Mouse (Mus musculus) heart, embryonic 10.5 days (tissue): ENCODE measurements around the gene Bhlhe40. TPM values are rescaled to one million over a fixed set of nuclear protein-coding genes. Genes with fewer than 3 reads are reported as not detected.

Source experiments
- DNase-seq: peaks from one replicate; pipeline ENCODE4 v3.0.0-alpha.2; 2017; ENCODE audit warnings: low spot score
- H3K27ac ChIP-seq: fragments of 300-500 bp; sonication (generic); 2 replicates; pipeline ENCODE4 v1.5.1; 2016; ENCODE audit warnings: mild to moderate bottlenecking
- H3K27me3 ChIP-seq: fragments of 300-500 bp; sonication (generic); 2 replicates; pipeline ENCODE4 v1.6.1; 2016; ENCODE audit warnings: mild to moderate bottlenecking; ENCODE audit not compliant: poor library complexity, insufficient read depth, severe bottlenecking
- H3K36me3 ChIP-seq: fragments of 300-500 bp; sonication (generic); 2 replicates; pipeline ENCODE4 v1.6.1; 2016; ENCODE audit warnings: mild to moderate bottlenecking, moderate library complexity
- H3K4me1 ChIP-seq: fragments of 300-500 bp; sonication (generic); 2 replicates; pipeline ENCODE4 v1.6.1; 2016; ENCODE audit warnings: mild to moderate bottlenecking
- H3K4me3 ChIP-seq: fragments of 300-500 bp; sonication (generic); 2 replicates; pipeline ENCODE4 v1.5.1; 2016; ENCODE audit warnings: mild to moderate bottlenecking, moderate library complexity
- H3K9me3 ChIP-seq: fragments of 300-500 bp; sonication (generic); 2 replicates; pipeline ENCODE4 v1.6.1; 2016; ENCODE audit warnings: mild to moderate bottlenecking, moderate library complexity
- WGBS: fragments of 180-500 bp; shearing (Covaris S2); methylation state at CpG from one replicate; pipeline ENCODE4 v1.1.7; 2016; 5-methylcytosine and 5-hydroxymethylcytosine counted together
- polyA plus RNA-seq: library from polyadenylated mRNA; unstranded; fragments of >200 nt; fragmentation: Nextera tagmentation; extraction: Ambion mirVana; gene quantifications from 2 replicates; pipeline ENCODE4 v1.2.1, GENCODE M21; 2016

Bhlhe40 gene
- polyA plus RNA-seq, 1 experiment from 2014 or later = 7.8 TPM

- no peaks in the 10 kb centered on the region for H3K27me3 ChIP-seq
- no peaks in the 10 kb centered on the region for H3K36me3 ChIP-seq
- DNase-seq = no peak
- no peaks in the 10 kb centered on the region for H3K9me3 ChIP-seq
- no peak overlapping the region for H3K27ac ChIP-seq
- WGBS = 81% methylated on average over 5 of the region's 5 CpGs
- no peak overlapping the region for H3K4me3 ChIP-seq
- H3K4me1 ChIP-seq = peaks cover 8% of the 10 kb centered on the region
These were observed 24.0 kb downstream of the Bhlhe40 start for GRCm38 (mm10) chr6:108684430-108684829.

DNA sequence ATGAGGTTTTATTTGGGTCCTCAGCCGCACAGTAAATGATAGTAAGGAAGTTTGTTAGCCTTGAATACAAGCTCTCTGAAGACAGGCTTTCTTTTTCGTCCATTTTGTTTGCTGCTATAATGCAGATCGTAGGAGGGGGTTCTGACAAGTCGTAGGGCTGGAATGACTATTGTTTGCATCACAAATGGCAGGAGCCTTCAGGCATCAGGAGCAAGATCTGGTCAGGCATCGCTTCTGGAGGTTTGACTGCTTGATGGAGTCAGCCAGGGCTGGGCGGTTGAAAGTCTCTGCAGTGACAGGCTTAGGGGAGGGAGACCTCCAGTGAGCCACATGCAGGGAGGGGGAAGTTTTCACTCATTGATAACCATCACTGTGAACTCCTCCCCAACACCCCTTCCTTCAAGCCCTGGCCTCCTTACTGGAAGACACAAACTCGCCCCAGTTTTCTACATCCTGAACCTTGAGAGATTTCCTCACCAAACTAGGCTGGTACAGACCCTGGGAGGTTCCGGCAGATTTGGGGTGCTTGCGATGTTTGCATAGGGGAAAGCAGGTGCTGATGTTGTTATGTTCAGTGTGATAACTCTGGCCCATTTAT, 25.4 kb downstream of the Bhlhe40 start:
- Histone ChIP-seq H3K4me1 (peaks cover 8% of the 10 kb centered on the region), H3K27me3 (no peaks in the 10 kb centered on the region), H3K9me3 (no peaks in the 10 kb centered on the region), H3K4me3 (no peak overlapping the region), H3K36me3 (no peaks in the 10 kb centered on the region), H3K27ac (no peak overlapping the region)
- DNase-seq = no peak
- WGBS = 63% methylated on average over 9 of the region's 9 CpGs

DNA sequence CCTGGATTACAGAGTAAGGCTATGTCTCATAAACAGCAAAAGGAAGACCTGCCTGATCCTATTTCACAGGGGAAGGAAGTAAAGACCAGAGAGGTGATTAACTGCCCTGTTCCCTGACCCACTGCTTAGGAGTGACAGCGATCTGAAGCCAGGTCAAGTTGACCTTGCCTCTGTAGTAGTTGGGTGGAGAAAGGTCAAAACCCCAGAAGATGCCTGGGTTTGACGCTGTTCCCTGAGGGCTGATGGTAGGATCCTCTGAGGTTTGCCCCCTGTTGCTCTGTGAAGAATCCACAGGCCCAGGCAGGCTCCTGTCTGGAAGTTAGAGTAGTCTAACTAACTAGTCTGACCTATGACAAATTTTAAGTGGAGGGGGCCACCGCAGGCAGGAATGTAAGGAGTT, 26.5 kb downstream of the Bhlhe40 start:
- peaks cover 8% of the 10 kb centered on the region for H3K4me1 ChIP-seq
- no peaks in the 10 kb centered on the region for H3K27me3 ChIP-seq
- H3K27ac ChIP-seq = no peak overlapping the region
- WGBS = 80% methylated on average over 3 of the region's 3 CpGs
- no peak overlapping the region for H3K4me3 ChIP-seq
- DNase-seq = no peak
- no peaks in the 10 kb centered on the region for H3K9me3 ChIP-seq
- H3K36me3 ChIP-seq = no peaks in the 10 kb centered on the region

DNA sequence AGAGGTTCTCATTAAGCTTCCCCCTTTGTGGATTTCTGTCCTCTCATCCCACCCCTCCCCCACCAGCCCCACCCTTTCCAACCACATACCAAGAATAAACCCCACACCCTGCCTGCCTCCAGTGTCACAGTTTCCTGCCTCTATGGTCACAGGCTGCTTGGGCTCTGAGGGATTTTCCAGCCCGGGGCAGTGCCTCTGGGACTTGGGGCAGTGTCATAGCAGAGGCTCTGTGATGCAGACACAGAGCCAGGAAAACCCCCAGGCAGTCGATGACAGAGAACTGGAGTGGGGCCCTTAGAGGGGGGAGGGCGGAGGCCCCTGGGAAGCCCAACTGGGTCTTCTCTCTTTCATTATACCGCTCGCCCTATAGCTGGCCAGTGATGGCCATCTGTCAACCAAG, 27.9 kb downstream of the Bhlhe40 start:
- Histone ChIP-seq H3K27ac (peak overlapping the region; percentile 2; the same call in 1 of the 2 replicates), H3K9me3 (no peaks in the 10 kb centered on the region), H3K27me3 (no peaks in the 10 kb centered on the region), H3K4me1 (peaks cover 8% of the 10 kb centered on the region), H3K4me3 (no peak overlapping the region), H3K36me3 (no peaks in the 10 kb centered on the region)
- WGBS = 46% methylated on average over 5 of the region's 5 CpGs
- DNase-seq = no peak

DNA sequence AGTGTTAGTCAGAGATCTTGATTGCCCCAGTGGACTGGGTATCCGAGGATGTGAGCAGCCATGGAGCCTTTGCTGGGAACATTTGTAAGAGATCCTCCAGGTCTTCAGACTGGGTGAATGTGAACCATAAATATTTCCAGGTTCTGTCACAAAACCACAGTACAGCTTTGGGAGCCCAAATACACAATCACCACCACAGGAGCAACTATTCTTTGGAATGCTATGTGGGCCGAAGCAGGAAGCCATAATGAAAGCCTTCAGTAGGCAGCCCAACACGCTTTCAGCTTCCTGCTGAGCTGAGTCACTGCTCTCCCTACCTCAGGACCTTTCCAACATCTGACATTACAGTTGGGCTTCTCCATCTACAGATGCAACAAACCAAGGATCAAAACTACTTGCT, 32.6 kb downstream of the Bhlhe40 start:
- Histone ChIP-seq H3K4me1 (peaks cover 7% of the 10 kb centered on the region), H3K27ac (no peak overlapping the region), H3K4me3 (no peak overlapping the region), H3K36me3 (no peaks in the 10 kb centered on the region), H3K9me3 (no peaks in the 10 kb centered on the region), H3K27me3 (no peaks in the 10 kb centered on the region)
- WGBS = 67% methylated on average over 3 of the region's 3 CpGs
- no peak for DNase-seq

DNA sequence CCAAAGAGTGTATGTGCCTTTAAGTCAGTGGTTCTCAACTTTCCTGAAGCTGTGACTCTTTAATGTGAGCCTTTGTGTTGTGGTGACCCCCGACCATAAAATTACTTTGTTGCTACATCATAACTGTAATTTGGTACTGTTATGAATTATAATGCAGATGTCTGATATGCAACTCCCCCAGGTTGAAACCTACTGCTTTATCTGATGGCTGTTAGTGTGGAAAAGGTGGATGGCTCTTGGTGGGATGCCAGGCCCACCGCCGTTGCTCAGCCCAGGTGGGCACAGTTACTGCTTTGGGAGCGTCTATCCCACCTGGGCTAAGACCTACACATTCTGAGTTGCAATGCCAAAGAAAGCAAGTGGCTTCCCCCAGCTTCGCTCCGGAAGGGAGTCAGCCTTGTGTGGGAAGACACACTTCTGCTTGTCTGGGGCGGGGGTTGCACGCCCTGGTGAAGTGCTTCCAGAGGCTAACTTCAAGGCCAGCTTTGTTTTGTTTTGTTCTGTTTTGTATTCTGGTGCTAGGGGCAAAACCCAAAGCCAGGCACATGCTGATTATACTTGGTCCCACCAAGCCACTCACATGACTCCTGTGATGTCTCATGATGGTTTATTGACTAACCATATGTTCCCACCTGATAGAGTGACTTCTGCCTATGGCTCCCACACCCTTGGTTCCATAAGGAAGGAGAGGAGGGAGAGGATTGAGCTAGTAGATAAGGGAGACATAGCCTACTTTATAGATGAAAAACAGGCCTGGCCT, 34.7 kb downstream of the Bhlhe40 start:
- no peaks in the 10 kb centered on the region for H3K36me3 ChIP-seq
- peaks cover 4% of the 10 kb centered on the region; the same call in 1 of the 2 replicates for H3K4me1 ChIP-seq
- WGBS = 82% methylated on average over 8 of the region's 8 CpGs
- no peak for DNase-seq
- H3K27ac ChIP-seq = no peak overlapping the region
- H3K9me3 ChIP-seq = no peaks in the 10 kb centered on the region
- peaks cover 10% of the 10 kb centered on the region for H3K27me3 ChIP-seq
- H3K4me3 ChIP-seq = no peak overlapping the region

GRCm38 (mm10) chr6:108695844-108696821, 35.7 kb downstream of the Bhlhe40 start:
- no peak for DNase-seq
- no peaks in the 10 kb centered on the region for H3K9me3 ChIP-seq
- no peak overlapping the region for H3K27ac ChIP-seq
- no peaks in the 10 kb centered on the region for H3K36me3 ChIP-seq
- H3K4me3 ChIP-seq = no peak overlapping the region
- H3K4me1 ChIP-seq = peaks cover 14% of the 10 kb centered on the region
- H3K27me3 ChIP-seq = peaks cover 10% of the 10 kb centered on the region
- 71% methylated on average over 11 of the region's 11 CpGs for WGBS

- no peaks in the 10 kb centered on the region for H3K36me3 ChIP-seq
- peaks cover 16% of the 10 kb centered on the region for H3K4me1 ChIP-seq
- H3K9me3 ChIP-seq = no peaks in the 10 kb centered on the region
- no peak for DNase-seq
- WGBS = 91% methylated on average over 3 of the region's 3 CpGs
- no peak overlapping the region for H3K4me3 ChIP-seq
- H3K27ac ChIP-seq = no peak overlapping the region
- peaks cover 10% of the 10 kb centered on the region for H3K27me3 ChIP-seq
These were observed 36.4 kb downstream of the Bhlhe40 start for GRCm38 (mm10) chr6:108696822-108697202.

GRCm38 (mm10) chr6:108697345-108697744, 36.9 kb downstream of the Bhlhe40 start:
- Histone ChIP-seq H3K27ac (no peak overlapping the region), H3K9me3 (no peaks in the 10 kb centered on the region), H3K4me3 (no peak overlapping the region), H3K36me3 (no peaks in the 10 kb centered on the region), H3K27me3 (peaks cover 10% of the 10 kb centered on the region), H3K4me1 (peaks cover 16% of the 10 kb centered on the region)
- WGBS = 89% methylated on average over 10 of the region's 10 CpGs
- DNase-seq = no peak

- WGBS = 57% methylated on average over 4 of the region's 4 CpGs
- Histone ChIP-seq H3K4me3 (no peak overlapping the region), H3K27me3 (peaks cover 10% of the 10 kb centered on the region), H3K36me3 (no peaks in the 10 kb centered on the region), H3K9me3 (no peaks in the 10 kb centered on the region), H3K27ac (no peak overlapping the region), H3K4me1 (peaks cover 16% of the 10 kb centered on the region)
- DNase-seq = no peak
These were observed 38.0 kb downstream of the Bhlhe40 start for GRCm38 (mm10) chr6:108698343-108698870.

- no peak for DNase-seq
- no peaks in the 10 kb centered on the region for H3K9me3 ChIP-seq
- H3K27me3 ChIP-seq = peaks cover 10% of the 10 kb centered on the region
- no peaks in the 10 kb centered on the region for H3K36me3 ChIP-seq
- WGBS = 76% methylated on average over 3 of the region's 3 CpGs
- H3K4me3 ChIP-seq = no peak overlapping the region
- H3K4me1 ChIP-seq = peaks cover 24% of the 10 kb centered on the region
- no peak overlapping the region for H3K27ac ChIP-seq
These were observed 39.2 kb downstream of the Bhlhe40 start for GRCm38 (mm10) chr6:108699679-108700078.

GRCm38 (mm10) chr6:108700638-108701343, 40.4 kb downstream of the Bhlhe40 start:
- peak overlapping the region; percentile 49 for H3K27ac ChIP-seq
- no peaks in the 10 kb centered on the region for H3K36me3 ChIP-seq
- H3K9me3 ChIP-seq = no peaks in the 10 kb centered on the region
- peaks cover 10% of the 10 kb centered on the region for H3K27me3 ChIP-seq
- H3K4me3 ChIP-seq = peak overlapping the region; percentile 43
- no peak for DNase-seq
- WGBS = 15% methylated on average over 17 of the region's 17 CpGs
- peaks cover 27% of the 10 kb centered on the region for H3K4me1 ChIP-seq
